Mouse (Mus musculus): ENCODE measurements at regions not wholly inside any gene's neighbourhood (a gene's known extent, or its start where the extent isn't known, plus 50 kb on each side); places are given as distances from the start of the nearest gene placed in this dataset.

- no peak for DNase-seq (ENCODE audit: low spot score)
- 0 out of 2 replicates have a peak, but pooled peaks have one; percentile 34 for ATAC-seq (ENCODE audit: low FRiP score, low read depth)
- no peak for TF ChIP-seq POLR2A (IDR thresholded peaks at IDR 0.05; ENCODE audit: borderline replicate concordance, extremely low read depth, insufficient read depth, insufficient read length)
- Histone ChIP-seq H3K27me3 (ENCODE audit: control insufficient read depth, insufficient read depth, low read length) (no peaks in the 10 kb centered on the region), H3K36me3 (ENCODE audit: control insufficient read depth, insufficient read depth, low read length) (no peaks in the 10 kb centered on the region), H3K4me1 (ENCODE audit: control insufficient read depth, insufficient read depth, low read length) (no peaks in the 10 kb centered on the region), H3K27ac (replicated peaks; ENCODE audit: low read depth, low read length) (no peak overlapping the region), H3K4me3 (replicated peaks; ENCODE audit: low read length) (no peak overlapping the region), H3K9me3 (ENCODE audit: control insufficient read depth, low read length) (no peaks in the 10 kb centered on the region), H3K4me2 (replicated peaks; ENCODE audit: low read depth, low read length, severe bottlenecking) (no peak overlapping the region), H3K9ac (ENCODE audit: low read depth, low read length, severe bottlenecking) (no peak overlapping the region)
Measured at GRCm38 (mm10) chr10:35654548-35655180, 57.0 kb downstream of the Amd2 start.

GRCm38 (mm10) chr10:35649930-35650329 is 61.8 kb downstream of the Amd2 start:
- Histone ChIP-seq H3K9me3 (ENCODE audit: control insufficient read depth, low read length) (no peaks in the 10 kb centered on the region), H3K27me3 (ENCODE audit: control insufficient read depth, insufficient read depth, low read length) (no peaks in the 10 kb centered on the region), H3K27ac (replicated peaks; ENCODE audit: low read depth, low read length) (no peak overlapping the region), H3K9ac (ENCODE audit: low read depth, low read length, severe bottlenecking) (no peak overlapping the region), H3K4me3 (replicated peaks; ENCODE audit: low read length) (no peak overlapping the region), H3K4me2 (replicated peaks; ENCODE audit: low read depth, low read length, severe bottlenecking) (no peak overlapping the region), H3K36me3 (ENCODE audit: control insufficient read depth, insufficient read depth, low read length) (no peaks in the 10 kb centered on the region), H3K4me1 (ENCODE audit: control insufficient read depth, insufficient read depth, low read length) (no peaks in the 10 kb centered on the region)
- DNase-seq (ENCODE audit: low spot score): no peak
- no peak for TF ChIP-seq POLR2A (IDR thresholded peaks at IDR 0.05; ENCODE audit: borderline replicate concordance, extremely low read depth, insufficient read depth, insufficient read length)
- 53% methylated on average over 2 of the region's 2 CpGs for WGBS
- no peak for ATAC-seq (ENCODE audit: low FRiP score, low read depth)

- TF ChIP-seq POLR2A (IDR thresholded peaks at IDR 0.05; ENCODE audit: borderline replicate concordance, extremely low read depth, insufficient read depth, insufficient read length): no peak
- Histone ChIP-seq H3K4me1 (ENCODE audit: control insufficient read depth, insufficient read depth, low read length) (no peaks in the 10 kb centered on the region), H3K9me3 (ENCODE audit: control insufficient read depth, low read length) (no peaks in the 10 kb centered on the region), H3K27ac (replicated peaks; ENCODE audit: low read depth, low read length) (no peak overlapping the region), H3K9ac (ENCODE audit: low read depth, low read length, severe bottlenecking) (no peak overlapping the region), H3K36me3 (ENCODE audit: control insufficient read depth, insufficient read depth, low read length) (no peaks in the 10 kb centered on the region), H3K4me2 (replicated peaks; ENCODE audit: low read depth, low read length, severe bottlenecking) (no peak overlapping the region), H3K4me3 (replicated peaks; ENCODE audit: low read length) (no peak overlapping the region), H3K27me3 (ENCODE audit: control insufficient read depth, insufficient read depth, low read length) (no peaks in the 10 kb centered on the region)
- ATAC-seq (ENCODE audit: low FRiP score, low read depth): no peak
- WGBS: 89% methylated on average over 1 of the region's 1 CpGs
- DNase-seq (ENCODE audit: low spot score): no peak
Measured at GRCm38 (mm10) chr10:35620853-35621252, 90.8 kb downstream of the Amd2 start.

- no peak for ATAC-seq (ENCODE audit: low FRiP score, low read depth)
- DNase-seq (ENCODE audit: low spot score): no peak
- no peak for TF ChIP-seq POLR2A (IDR thresholded peaks at IDR 0.05; ENCODE audit: borderline replicate concordance, extremely low read depth, insufficient read depth, insufficient read length)
- Histone ChIP-seq H3K27me3 (ENCODE audit: control insufficient read depth, insufficient read depth, low read length) (no peaks in the 10 kb centered on the region), H3K4me3 (replicated peaks; ENCODE audit: low read length) (no peak overlapping the region), H3K9ac (ENCODE audit: low read depth, low read length, severe bottlenecking) (no peak overlapping the region), H3K4me2 (replicated peaks; ENCODE audit: low read depth, low read length, severe bottlenecking) (no peak overlapping the region), H3K36me3 (ENCODE audit: control insufficient read depth, insufficient read depth, low read length) (no peaks in the 10 kb centered on the region), H3K27ac (replicated peaks; ENCODE audit: low read depth, low read length) (no peak overlapping the region), H3K4me1 (ENCODE audit: control insufficient read depth, insufficient read depth, low read length) (no peaks in the 10 kb centered on the region), H3K9me3 (ENCODE audit: control insufficient read depth, low read length) (no peaks in the 10 kb centered on the region)
- WGBS: 88% methylated on average over 1 of the region's 1 CpGs
Measured at GRCm38 (mm10) chr10:35586251-35586650, 125.4 kb downstream of the Amd2 start.
